Mouse (Mus musculus): ENCODE measurements around the gene Gm9918. TPM values are rescaled to one million over a fixed set of nuclear protein-coding genes. Genes with fewer than 3 reads are reported as not detected.
"Not testable (repeated sequence)": the region's sequence is repeated elsewhere in the genome, so short reads cannot be mapped to it uniquely, and the experiment has no call there.

Gm9918 gene
- polyA plus RNA-seq (2015; fragmentation: Nextera tagmentation; extraction: Ambion mirVana): 0.09 TPM in 1 of 2 replicates, not detected in the other

GRCm38 (mm10) chr15:102270274-102270960, at the start of gene Gm9918:
Gene Gm9918 (plus strand): TSS chr15:102270563.
- H3K9ac ChIP-seq (replicated peaks): no peak within 1 kb of the TSS; the same call in 1 of the 2 replicates
- peaks cover 16% of the 10 kb centered on the region for H3K27me3 ChIP-seq (replicated peaks)
- no peak within 1 kb of the TSS for H3K4me3 ChIP-seq (replicated peaks)
- peaks cover 5% of the 10 kb centered on the region; the same call in 1 of the 2 replicates for H3K4me1 ChIP-seq
- H3K9me3 ChIP-seq (replicated peaks): no peaks in the 10 kb centered on the region
- H3K27ac ChIP-seq (replicated peaks): no peak within 1 kb of the TSS
- H3K4me2 ChIP-seq: peak within 1 kb of the TSS; percentile 33
- no peaks in the 10 kb centered on the region for H3K36me3 ChIP-seq
- ATAC-seq (ENCODE audit: low FRiP score): no peak
- WGBS: 14% methylated on average over 21 of the region's 21 CpGs

GRCm38 (mm10) chr15:102222386-102222785, 48.0 kb upstream of the Gm9918 start:
- H3K4me3 ChIP-seq (replicated peaks): no peak overlapping the region
- no peak overlapping the region for H3K27ac ChIP-seq (replicated peaks)
- no peaks in the 10 kb centered on the region for H3K36me3 ChIP-seq
- WGBS: 53% methylated on average over 10 of the region's 10 CpGs
- H3K9ac ChIP-seq (replicated peaks): no peak overlapping the region
- no peaks in the 10 kb centered on the region for H3K9me3 ChIP-seq (replicated peaks)
- peaks cover 18% of the 10 kb centered on the region for H3K27me3 ChIP-seq (replicated peaks)
- H3K4me1 ChIP-seq: peaks cover 14% of the 10 kb centered on the region
- ATAC-seq (ENCODE audit: low FRiP score): no peak
- H3K4me2 ChIP-seq: no peak overlapping the region

- Histone ChIP-seq H3K4me1 (peaks cover 14% of the 10 kb centered on the region), H3K36me3 (no peaks in the 10 kb centered on the region), H3K4me3 (replicated peaks) (peak overlapping the region; percentile 47), H3K27ac (replicated peaks) (no peak overlapping the region), H3K9me3 (replicated peaks) (no peaks in the 10 kb centered on the region), H3K9ac (replicated peaks) (peak overlapping the region; percentile 57), H3K4me2 (peak overlapping the region; percentile 94), H3K27me3 (replicated peaks) (peaks cover 18% of the 10 kb centered on the region)
- 3% methylated on average over 43 of the region's 43 CpGs for WGBS
- ATAC-seq (ENCODE audit: low FRiP score): peak; percentile 88
These were observed 46.0 kb upstream of the Gm9918 start for GRCm38 (mm10) chr15:102224186-102224991.

- no peaks in the 10 kb centered on the region for H3K36me3 ChIP-seq
- 16% methylated on average over 21 of the region's 21 CpGs for WGBS
- no peak overlapping the region for H3K9ac ChIP-seq (replicated peaks)
- peak overlapping the region; percentile 94 for H3K4me2 ChIP-seq
- H3K27me3 ChIP-seq (replicated peaks): peaks cover 18% of the 10 kb centered on the region
- H3K9me3 ChIP-seq (replicated peaks): no peaks in the 10 kb centered on the region
- H3K27ac ChIP-seq (replicated peaks): no peak overlapping the region
- H3K4me3 ChIP-seq (replicated peaks): peak overlapping the region; percentile 47
- peaks cover 14% of the 10 kb centered on the region for H3K4me1 ChIP-seq
- ATAC-seq (ENCODE audit: low FRiP score): no peak
These were observed 45.3 kb upstream of the Gm9918 start for GRCm38 (mm10) chr15:102224992-102225617.

- not testable (repeated sequence) for H3K4me3 ChIP-seq (replicated peaks); ATAC-seq (ENCODE audit: low FRiP score); H3K9me3 ChIP-seq (replicated peaks); H3K36me3 ChIP-seq; H3K4me2 ChIP-seq; H3K27ac ChIP-seq (replicated peaks); H3K9ac ChIP-seq (replicated peaks)
- peaks cover 18% of the 10 kb centered on the region for H3K27me3 ChIP-seq (replicated peaks)
- 81% methylated on average over 6 of the region's 6 CpGs for WGBS
- H3K4me1 ChIP-seq: peaks cover 14% of the 10 kb centered on the region
These were observed 44.7 kb upstream of the Gm9918 start for GRCm38 (mm10) chr15:102225619-102226018.

- H3K27ac ChIP-seq (replicated peaks): no peak overlapping the region
- 0 out of 2 replicates have a peak, but pooled peaks cover 2% of the 10 kb centered on the region for H3K36me3 ChIP-seq
- no peak overlapping the region for H3K4me3 ChIP-seq (replicated peaks)
- no peaks in the 10 kb centered on the region for H3K9me3 ChIP-seq (replicated peaks)
- 82% methylated on average over 17 of the region's 17 CpGs for WGBS
- H3K9ac ChIP-seq (replicated peaks): no peak overlapping the region
- H3K4me1 ChIP-seq: no peaks in the 10 kb centered on the region
- no peak for ATAC-seq (ENCODE audit: low FRiP score)
- H3K27me3 ChIP-seq (replicated peaks): no peaks in the 10 kb centered on the region
- no peak overlapping the region for H3K4me2 ChIP-seq
These were observed 39.7 kb upstream of the Gm9918 start for GRCm38 (mm10) chr15:102230408-102231321.

GRCm38 (mm10) chr15:102231748-102232147, 38.6 kb upstream of the Gm9918 start, which contains the start of gene Itgb7:
Gene Itgb7 (minus strand): TSS chr15:102231944.
- Histone ChIP-seq H3K9ac (replicated peaks) (no peak within 1 kb of the TSS), H3K27ac (replicated peaks) (no peak within 1 kb of the TSS), H3K9me3 (replicated peaks) (no peaks in the 10 kb centered on the region), H3K4me2 (no peak within 1 kb of the TSS), H3K4me3 (replicated peaks) (no peak within 1 kb of the TSS), H3K27me3 (replicated peaks) (no peaks in the 10 kb centered on the region), H3K4me1 (no peaks in the 10 kb centered on the region), H3K36me3 (0 out of 2 replicates have a peak, but pooled peaks cover 5% of the 10 kb centered on the region)
- ATAC-seq (ENCODE audit: low FRiP score): no peak
- WGBS: 66% methylated on average over 6 of the region's 6 CpGs

- Histone ChIP-seq H3K9me3 (replicated peaks) (no peaks in the 10 kb centered on the region), H3K9ac (replicated peaks) (no peak overlapping the region), H3K4me1 (no peaks in the 10 kb centered on the region), H3K27me3 (replicated peaks) (no peaks in the 10 kb centered on the region), H3K4me2 (no peak overlapping the region), H3K36me3 (peaks cover 10% of the 10 kb centered on the region; the same call in 1 of the 2 replicates), H3K27ac (replicated peaks) (no peak overlapping the region), H3K4me3 (replicated peaks) (no peak overlapping the region)
- 86% methylated on average over 7 of the region's 7 CpGs for WGBS
- ATAC-seq (ENCODE audit: low FRiP score): no peak
These were observed 37.6 kb upstream of the Gm9918 start for GRCm38 (mm10) chr15:102232764-102233163.

GRCm38 (mm10) chr15:102233896-102234295, 36.5 kb upstream of the Gm9918 start:
- Histone ChIP-seq H3K9me3 (replicated peaks) (no peaks in the 10 kb centered on the region), H3K27me3 (replicated peaks) (no peaks in the 10 kb centered on the region), H3K4me3 (replicated peaks) (no peak overlapping the region), H3K4me2 (no peak overlapping the region), H3K4me1 (no peaks in the 10 kb centered on the region), H3K36me3 (peaks cover 10% of the 10 kb centered on the region; the same call in 1 of the 2 replicates), H3K27ac (replicated peaks) (no peak overlapping the region), H3K9ac (replicated peaks) (no peak overlapping the region)
- 31% methylated on average over 2 of the region's 2 CpGs for WGBS
- ATAC-seq (ENCODE audit: low FRiP score): no peak

- H3K4me3 ChIP-seq (replicated peaks): no peak overlapping the region
- H3K4me1 ChIP-seq: peaks cover 2% of the 10 kb centered on the region; the same call in 1 of the 2 replicates
- WGBS: 39% methylated on average over 21 of the region's 21 CpGs
- no peak overlapping the region for H3K27ac ChIP-seq (replicated peaks)
- H3K9ac ChIP-seq (replicated peaks): no peak overlapping the region
- H3K9me3 ChIP-seq (replicated peaks): no peaks in the 10 kb centered on the region
- peaks cover 10% of the 10 kb centered on the region; the same call in 1 of the 2 replicates for H3K36me3 ChIP-seq
- no peak for ATAC-seq (ENCODE audit: low FRiP score)
- H3K4me2 ChIP-seq: no peak overlapping the region
- H3K27me3 ChIP-seq (replicated peaks): no peaks in the 10 kb centered on the region
These were observed 34.9 kb upstream of the Gm9918 start for GRCm38 (mm10) chr15:102235371-102236027.

Measured in neural tube, embryonic 15.5 days (tissue).